Mouse (Mus musculus) MEL (cell line): ENCODE measurements at regions not wholly inside any gene's neighbourhood (a gene's known extent, or its start where the extent isn't known, plus 50 kb on each side); places are given as distances from the start of the nearest gene placed in this dataset.

Experiments used
- DNase-seq: peaks from one replicate; pipeline ENCODE4 v3.0.0; 2011; ENCODE audit warnings: low read depth, low spot score
- H3K27ac ChIP-seq: 2 replicates; pipeline ENCODE4 v1.5.1; 2012; ENCODE audit warnings: low read depth, mild to moderate bottlenecking, control low read depth, low read length, moderate library complexity; ENCODE audit not compliant: control insufficient read depth
- H3K27me3 ChIP-seq, 2 experiments: fragments of 150-350 bp in 1 of 2; sonication (generic) in 1 of 2; 2 replicates each; pipeline ENCODE4 v1.6.1; 2012; ENCODE audit warnings: low read length in 2 of 2, mild to moderate bottlenecking in 2 of 2, improper control_type of control experiment in 1 of 2, moderate library complexity in 1 of 2; ENCODE audit not compliant: insufficient read depth in 2 of 2, control insufficient read depth in 1 of 2
- H3K36me3 ChIP-seq, 2 experiments: 2 replicates each; pipeline ENCODE4 v1.6.1; 2012 to 2014; ENCODE audit warnings: low read length in 2 of 2, improper control_type of control experiment in 1 of 2, inconsistent platforms in 1 of 2, mild to moderate bottlenecking in 1 of 2; ENCODE audit not compliant: insufficient read depth in 2 of 2, control insufficient read depth in 1 of 2
- H3K4me1 ChIP-seq, 2 experiments: fragments of 150-350 bp in 1 of 2; sonication (generic) in 1 of 2; 2 replicates each; pipeline ENCODE4 v1.6.1; 2012; ENCODE audit warnings: low read length in 2 of 2, improper control_type of control experiment in 1 of 2, mild to moderate bottlenecking in 1 of 2; ENCODE audit not compliant: insufficient read depth in 2 of 2, control insufficient read depth in 1 of 2
- H3K4me3 ChIP-seq, 2 experiments: fragments of 150-350 bp in 1 of 2; sonication (generic) in 1 of 2; 2 replicates each; pipeline ENCODE4 v1.5.1; 2012; ENCODE audit warnings: low read depth in 2 of 2, low read length in 2 of 2, mild to moderate bottlenecking in 2 of 2, moderate library complexity in 2 of 2, control low read depth in 1 of 2, improper control_type of control experiment in 1 of 2; ENCODE audit not compliant: control insufficient read depth in 1 of 2, insufficient read depth in 1 of 2
- H3K79me2 ChIP-seq: 2 replicates; pipeline ENCODE4 v1.6.1; 2012; ENCODE audit warnings: mild to moderate bottlenecking, low read length, moderate library complexity; ENCODE audit not compliant: control insufficient read depth, poor library complexity, insufficient read depth
- H3K9ac ChIP-seq: 2 replicates; pipeline ENCODE4 v1.6.1; 2012; ENCODE audit warnings: low read depth, mild to moderate bottlenecking, control low read depth, low read length, moderate library complexity; ENCODE audit not compliant: control insufficient read depth, poor library complexity, severe bottlenecking
- H3K9me3 ChIP-seq: fragments of 150-350 bp; sonication (generic); replicated peaks from 2 replicates; pipeline ENCODE4 v1.6.1; 2012; ENCODE audit warnings: mild to moderate bottlenecking, low read length, improper control_type of control experiment, moderate library complexity; ENCODE audit not compliant: insufficient read depth
- CHD2 ChIP-seq: IDR thresholded peaks from 2 replicates; pipeline ENCODE4 v1.6.1; 2011; ENCODE audit warnings: low read length, improper control_type of control experiment
- CTCF ChIP-seq, 3 experiments: IDR thresholded peaks in 2 of 3; conservative IDR thresholded peaks in 1 of 3; 2 replicates each; pipeline ENCODE4 v1.5.1; 2011 to 2012; ENCODE audit warnings: low read length in 3 of 3, low read depth in 2 of 3, mild to moderate bottlenecking in 2 of 3, improper control_type of control experiment in 1 of 3, inconsistent platforms in 1 of 3, mixed read lengths in 1 of 3, moderate library complexity in 1 of 3; ENCODE audit not compliant: control insufficient read depth in 1 of 3, insufficient read depth in 1 of 3, poor library complexity in 1 of 3, severe bottlenecking in 1 of 3
- GABPA ChIP-seq: IDR thresholded peaks from 2 replicates; pipeline ENCODE4 v1.6.1; 2012; ENCODE audit warnings: low read depth, mild to moderate bottlenecking, inconsistent platforms, low read length, improper control_type of control experiment, moderate library complexity
- GATA1 ChIP-seq: IDR thresholded peaks from 2 replicates; pipeline ENCODE4 v1.6.1; 2011; ENCODE audit warnings: low read depth, low read length, improper control_type of control experiment
- MAX ChIP-seq: IDR thresholded peaks from 2 replicates; pipeline ENCODE4 v1.6.1; 2011; ENCODE audit warnings: low read length, improper control_type of control experiment
- MAZ ChIP-seq: IDR thresholded peaks from 2 replicates; pipeline ENCODE4 v1.6.1; 2012; ENCODE audit warnings: low read depth, mild to moderate bottlenecking, inconsistent platforms, low read length, improper control_type of control experiment
- MYB ChIP-seq: IDR thresholded peaks from 2 replicates; pipeline ENCODE4 v1.6.1; 2011; ENCODE audit warnings: mild to moderate bottlenecking, low read depth, low read length, improper control_type of control experiment
- MYC ChIP-seq: IDR thresholded peaks from 2 replicates; pipeline ENCODE4 v1.6.1; 2011; ENCODE audit warnings: low read depth, mild to moderate bottlenecking, low read length, improper control_type of control experiment, moderate library complexity
- POLR2AphosphoS2 ChIP-seq: IDR thresholded peaks from 2 replicates; pipeline ENCODE4 v1.6.1; 2011; ENCODE audit warnings: low read length, improper control_type of control experiment
- RAD21 ChIP-seq: IDR thresholded peaks from 2 replicates; pipeline ENCODE4 v1.6.1; 2011; ENCODE audit warnings: mild to moderate bottlenecking, low read depth, low read length, improper control_type of control experiment
- RCOR1 ChIP-seq: IDR thresholded peaks from 2 replicates; pipeline ENCODE4 v1.6.1; 2012; ENCODE audit warnings: low read depth, mild to moderate bottlenecking, inconsistent platforms, low read length, improper control_type of control experiment
- USF1 ChIP-seq: IDR thresholded peaks from 2 replicates; pipeline ENCODE4 v1.6.1; 2014; ENCODE audit warnings: low read depth, mild to moderate bottlenecking, inconsistent platforms, low read length, improper control_type of control experiment, moderate library complexity
- ZC3H11A ChIP-seq: IDR thresholded peaks from 2 replicates; pipeline ENCODE4 v1.6.1; 2012; ENCODE audit warnings: low read depth, mild to moderate bottlenecking, inconsistent platforms, low read length, improper control_type of control experiment
- ZMIZ1 ChIP-seq: IDR thresholded peaks from 2 replicates; pipeline ENCODE4 v1.6.1; 2012; ENCODE audit warnings: low read depth, mild to moderate bottlenecking, inconsistent platforms, low read length, improper control_type of control experiment, moderate library complexity

- Histone ChIP-seq H3K9ac (no peak overlapping the region), H3K79me2 (no peaks in the 10 kb centered on the region), H3K27ac (no peak overlapping the region), H3K4me3 (no peak overlapping the region), H3K9me3 (no peaks in the 10 kb centered on the region), H3K27me3 (no peaks in the 10 kb centered on the region), H3K36me3 (no peaks in the 10 kb centered on the region), H3K4me1 (no peaks in the 10 kb centered on the region)
- TF ChIP-seq POLR2AphosphoS2 (no peak), RAD21 (peak; percentile 6; the same call in 1 of the 2 replicates), CTCF (IDR thresholded peaks at IDR 0.05 in 2 of 3, conservative IDR thresholded peaks at IDR 0.05 in 1 of 3; ENCODE audit: control insufficient read depth in 1 of 3, insufficient read depth in 1 of 3, low read depth in 2 of 3, low read length in 3 of 3, poor library complexity in 1 of 3, severe bottlenecking in 1 of 3) (peak in 2 of 3 experiments; percentile 15 to 27; a peak in 2 of 6 replicates)
- peak; percentile 2 for DNase-seq
Measured at GRCm38 (mm10) chr5:141093641-141094040, 93.3 kb upstream of the Card11 start.

DNA sequence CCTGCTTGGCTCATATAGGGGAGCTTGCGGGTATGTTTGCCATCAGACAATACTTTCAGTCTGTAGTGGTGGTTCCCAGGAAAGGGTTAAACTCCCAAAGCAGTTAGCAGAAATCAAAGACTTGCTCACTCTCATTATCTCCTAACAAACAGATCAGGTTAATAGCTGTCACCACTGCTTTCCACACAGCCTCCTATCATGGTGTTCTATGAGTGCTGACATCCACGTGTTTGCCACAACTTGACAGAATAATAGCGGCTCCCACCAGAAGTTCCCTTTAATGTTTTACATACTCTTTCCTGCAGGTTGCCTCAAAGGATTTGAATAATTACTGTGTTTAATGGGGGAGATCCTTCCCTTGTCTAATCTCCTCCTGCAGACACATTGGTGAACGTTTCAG, 97.5 kb upstream of the Card11 start:
- no peak for DNase-seq
- H3K79me2 ChIP-seq = no peaks in the 10 kb centered on the region
- H3K9ac ChIP-seq = no peak overlapping the region
- H3K4me1 ChIP-seq = no peaks in the 10 kb centered on the region
- H3K27ac ChIP-seq = no peak overlapping the region
- no peaks in the 10 kb centered on the region for H3K9me3 ChIP-seq
- H3K27me3 ChIP-seq = no peaks in the 10 kb centered on the region
- no peak for TF ChIP-seq USF1
- no peak for TF ChIP-seq ZMIZ1
- TF ChIP-seq RCOR1 = no peak
- TF ChIP-seq MAX = no peak
- TF ChIP-seq MYC = no peak
- no peak overlapping the region for H3K4me3 ChIP-seq
- H3K36me3 ChIP-seq = no peaks in the 10 kb centered on the region

- no peaks in the 10 kb centered on the region for H3K9me3 ChIP-seq
- no peak for TF ChIP-seq CHD2
- no peak for TF ChIP-seq MYB
- TF ChIP-seq GABPA = no peak
- no peak for TF ChIP-seq MAZ
- TF ChIP-seq ZC3H11A = no peak
- no peak for TF ChIP-seq MYC
- TF ChIP-seq RCOR1 = no peak
- TF ChIP-seq GATA1 = no peak
- no peak for DNase-seq
Measured at GRCm38 (mm10) chr5:141111666-141112065, 111.3 kb upstream of the Card11 start.

More at GRCm38 (mm10) chr5:141111666-141112065, 111.3 kb upstream of the Card11 start:
- H3K4me3 ChIP-seq = no peak overlapping the region
- H3K79me2 ChIP-seq = no peaks in the 10 kb centered on the region
- H3K4me1 ChIP-seq = no peaks in the 10 kb centered on the region
- no peaks in the 10 kb centered on the region for H3K27me3 ChIP-seq
- no peak overlapping the region for H3K9ac ChIP-seq
- no peaks in the 10 kb centered on the region for H3K36me3 ChIP-seq
- no peak overlapping the region for H3K27ac ChIP-seq
